Mouse (Mus musculus): ENCODE results near the gene Adamtsl1.

- no peak for TF ChIP-seq CTCF (IDR thresholded peaks at IDR 0.05)
- no peak for TF ChIP-seq EP300 (IDR thresholded peaks at IDR 0.05)
These were observed 408.8 kb downstream of the Adamtsl1 start for GRCm38 (mm10) chr4:85922741-85923140.
